Mouse (Mus musculus) embryonic facial prominence, embryonic 13.5 days (tissue): ENCODE results near the gene Opa3. TPM values are rescaled to one million over a fixed set of nuclear protein-coding genes. Genes with fewer than 3 reads are reported as not detected.
A peak's percentile ranks its signal among the peaks of the same experiment; 100 is the strongest.

ENCODE experiments used
- ATAC-seq: fragments of 200-750 bp; cut with Nextera tagmentation; 2 replicates; pipeline ENCODE4 v1.8.0; 2017; ENCODE audit warnings: low read depth; ENCODE audit not compliant: insufficient number of reproducible peaks, insufficient read depth, low FRiP score, low TSS enrichment
- H3K27ac ChIP-seq: fragments of 300-500 bp; sonication (generic); 2 replicates; pipeline ENCODE4 v1.5.1; 2015; ENCODE audit warnings: moderate library complexity, mild to moderate bottlenecking, inconsistent platforms
- H3K27me3 ChIP-seq: fragments of 300-500 bp; sonication (generic); 2 replicates; pipeline ENCODE4 v1.6.1; 2015; ENCODE audit warnings: mild to moderate bottlenecking, inconsistent platforms
- H3K36me3 ChIP-seq: fragments of 300-500 bp; sonication (generic); 2 replicates; pipeline ENCODE4 v1.6.1; 2015; ENCODE audit warnings: mild to moderate bottlenecking, inconsistent platforms
- H3K4me1 ChIP-seq: fragments of 300-500 bp; sonication (generic); 2 replicates; pipeline ENCODE4 v1.6.1; 2015; ENCODE audit warnings: inconsistent platforms
- H3K4me2 ChIP-seq: fragments of 300-500 bp; sonication (generic); 2 replicates; pipeline ENCODE4 v1.6.1; 2015; ENCODE audit warnings: moderate library complexity, mild to moderate bottlenecking, inconsistent platforms
- H3K4me3 ChIP-seq: fragments of 300-500 bp; sonication (generic); 2 replicates; pipeline ENCODE4 v1.5.1; 2015; ENCODE audit warnings: mild to moderate bottlenecking, inconsistent platforms
- H3K9ac ChIP-seq: fragments of 300-500 bp; sonication (generic); 2 replicates; pipeline ENCODE4 v1.6.1; 2015; ENCODE audit warnings: mild to moderate bottlenecking, inconsistent platforms
- H3K9me3 ChIP-seq: fragments of 300-500 bp; sonication (generic); 2 replicates; pipeline ENCODE4 v1.6.1; 2016; ENCODE audit warnings: inconsistent platforms
- WGBS: fragments of 180-500 bp; shearing (Covaris S2); methylation state at CpG from one replicate; pipeline ENCODE4 v1.1.7; 2015; ENCODE audit warnings: mixed read lengths; 5-methylcytosine and 5-hydroxymethylcytosine counted together
- microRNA counts: library from miRNA; unstranded; fragments of <30 nt; microRNA quantifications from one replicate; lab custom pipeline; 2016
- microRNA-seq: library from miRNA; unstranded; fragments of <30 nt; microRNA quantifications from one replicate; pipeline ENCODE4, GENCODE M21; 2016
- polyA plus RNA-seq: library from polyadenylated mRNA; unstranded; fragments of >200 nt; fragmentation: Nextera tagmentation; extraction: Ambion mirVana; gene quantifications from 2 replicates; pipeline ENCODE4 v1.2.1, GENCODE M21; 2015

Gene Opa3
- polyA plus RNA-seq, 1 experiment from 2014 or later = 38.2 TPM

DNA sequence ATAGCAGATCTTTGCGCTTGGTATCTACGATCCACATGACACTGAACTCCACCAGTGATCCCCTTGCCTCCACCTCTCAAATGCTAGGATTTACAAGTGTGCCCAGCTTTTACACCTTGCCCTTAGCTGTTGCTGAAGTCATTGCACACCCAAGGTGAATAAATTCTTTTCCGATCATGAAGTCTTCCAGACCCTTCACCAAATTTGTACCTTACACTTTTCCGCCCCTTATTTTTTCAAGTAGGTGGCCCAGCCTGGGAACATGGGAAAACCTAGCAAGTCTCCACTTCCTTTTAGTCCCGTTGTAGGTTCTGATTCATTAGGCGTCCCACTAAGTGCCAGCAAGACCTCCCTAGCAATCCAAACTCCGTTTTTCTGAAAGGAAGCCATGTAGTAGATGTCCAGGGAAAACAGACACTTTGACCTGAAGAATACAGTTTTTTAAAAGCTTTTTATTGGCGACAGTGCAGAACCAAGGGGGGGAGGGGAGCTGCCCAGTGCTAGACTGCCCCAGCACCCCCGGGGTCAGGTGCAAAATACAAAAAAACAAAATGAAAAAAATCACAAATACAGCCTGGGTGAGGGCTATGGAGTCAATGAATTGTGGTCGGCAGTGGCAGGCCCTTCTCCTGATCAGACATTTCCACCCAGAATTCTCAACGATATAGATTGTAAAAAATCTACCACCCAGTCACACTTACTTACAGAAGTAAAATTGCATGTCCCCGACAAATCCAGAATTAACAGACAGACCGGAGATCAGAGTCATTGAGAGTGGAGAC lies 74.3 kb downstream of the Opa3 start:
- peaks cover 62% of the 10 kb centered on the region for H3K27me3 ChIP-seq
- peak overlapping the region; percentile 38 for H3K4me3 ChIP-seq
- no peak overlapping the region for H3K27ac ChIP-seq
- 49% methylated on average over 13 of the region's 13 CpGs for WGBS
- H3K4me2 ChIP-seq = peak overlapping the region; percentile 58
- H3K9ac ChIP-seq = peak overlapping the region; percentile 37
- no peaks in the 10 kb centered on the region for H3K9me3 ChIP-seq
- no peaks in the 10 kb centered on the region for H3K36me3 ChIP-seq
- ATAC-seq = no peak
- H3K4me1 ChIP-seq = peaks cover 30% of the 10 kb centered on the region

DNA sequence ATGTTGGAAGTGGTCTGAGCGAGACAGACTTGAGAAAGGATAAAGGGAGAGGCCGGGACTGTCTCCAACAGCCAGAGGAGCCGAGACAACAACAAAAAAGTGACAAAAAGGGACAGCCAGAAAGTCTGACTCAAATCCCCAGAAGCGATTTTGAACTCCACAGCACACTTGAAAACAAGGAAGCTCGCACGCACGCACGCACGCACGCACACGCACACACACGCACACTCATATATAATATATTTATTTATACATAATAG lies 74.8 kb downstream of the Opa3 start:
- Histone ChIP-seq H3K9me3 (no peaks in the 10 kb centered on the region), H3K4me2 (no peak overlapping the region), H3K27ac (no peak overlapping the region), H3K4me3 (no peak overlapping the region), H3K4me1 (peaks cover 35% of the 10 kb centered on the region), H3K27me3 (peaks cover 63% of the 10 kb centered on the region), H3K9ac (no peak overlapping the region), H3K36me3 (no peaks in the 10 kb centered on the region)
- ATAC-seq = no peak
- WGBS = 73% methylated on average over 12 of the region's 12 CpGs

DNA sequence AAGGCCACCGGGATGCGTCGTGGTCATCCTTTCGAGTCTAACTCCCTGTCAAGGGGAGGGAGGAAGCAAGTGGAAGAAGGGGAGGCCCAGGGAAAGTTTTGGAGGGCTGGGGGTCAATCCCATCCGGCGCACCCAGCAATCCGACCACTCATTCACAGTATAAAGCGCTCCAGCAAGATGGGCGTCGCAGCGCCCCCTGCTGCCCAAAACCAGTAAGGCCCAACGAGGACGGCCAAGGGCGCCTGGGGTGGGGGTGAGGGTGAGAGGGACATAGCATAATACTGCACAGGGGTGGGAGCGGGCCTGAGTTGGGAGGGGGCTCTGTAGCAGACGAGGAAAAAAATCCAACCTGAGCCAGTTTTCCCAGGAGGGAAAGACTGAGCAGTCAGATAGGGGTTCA lies 75.6 kb downstream of the Opa3 start:
- under 1% methylated on average over 16 of the region's 16 CpGs for WGBS
- H3K27ac ChIP-seq = no peak overlapping the region
- peaks cover 35% of the 10 kb centered on the region for H3K4me1 ChIP-seq
- ATAC-seq = no peak
- H3K9me3 ChIP-seq = no peaks in the 10 kb centered on the region
- H3K4me3 ChIP-seq = peak overlapping the region; percentile 33
- H3K36me3 ChIP-seq = no peaks in the 10 kb centered on the region
- peak overlapping the region; percentile 54; the same call in 1 of the 2 replicates for H3K9ac ChIP-seq
- H3K4me2 ChIP-seq = peak overlapping the region; percentile 59
- peaks cover 63% of the 10 kb centered on the region for H3K27me3 ChIP-seq

DNA sequence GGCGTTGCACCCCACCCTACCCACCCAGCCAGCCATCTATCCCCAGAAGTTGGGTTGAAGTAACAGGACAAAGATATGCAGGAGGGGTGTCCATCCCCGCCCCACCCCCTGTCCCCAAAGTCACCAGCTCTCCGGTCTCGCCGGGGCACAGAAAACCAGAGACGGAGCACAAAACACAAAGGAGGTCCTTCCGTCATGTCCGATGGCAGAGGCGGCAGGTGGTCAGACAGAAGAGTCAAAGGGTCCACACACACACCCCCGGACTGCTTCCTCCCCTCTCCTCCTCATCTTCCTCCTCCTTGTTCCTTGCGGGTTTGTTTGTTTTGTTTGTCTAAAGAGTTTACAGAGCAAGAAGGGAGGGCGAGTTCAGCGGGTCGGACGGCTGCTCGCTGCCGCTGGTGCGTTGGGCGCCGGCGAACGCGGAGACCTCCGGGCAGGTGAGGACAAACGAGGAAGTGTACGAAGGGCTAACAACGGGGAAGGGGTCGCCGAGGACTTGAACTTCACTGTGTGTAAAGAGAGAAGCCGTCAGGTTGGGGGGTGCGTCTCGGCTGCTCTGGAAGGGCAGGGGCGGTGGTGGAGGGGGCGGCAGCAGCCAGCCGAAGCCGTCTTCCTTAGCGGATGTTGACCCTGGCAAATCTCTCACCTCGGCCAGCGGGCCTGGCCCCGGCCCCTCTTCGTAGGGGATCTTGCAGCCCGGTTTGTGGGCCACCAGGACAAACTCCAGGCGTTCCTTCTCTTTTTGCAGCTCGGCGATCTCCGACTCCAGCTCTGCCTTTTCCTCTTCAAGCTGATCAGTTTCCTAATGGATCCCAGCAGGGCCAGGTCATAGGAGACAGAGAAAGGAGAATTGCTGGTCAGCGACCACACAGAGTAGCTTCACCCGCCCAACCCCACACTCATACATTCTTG lies 76.6 kb downstream of the Opa3 start:
- Histone ChIP-seq H3K9me3 (no peaks in the 10 kb centered on the region), H3K27ac (no peak overlapping the region), H3K36me3 (no peaks in the 10 kb centered on the region), H3K4me3 (peak overlapping the region; percentile 33), H3K4me2 (peak overlapping the region; percentile 59), H3K27me3 (peaks cover 63% of the 10 kb centered on the region), H3K9ac (peak overlapping the region; percentile 61), H3K4me1 (peaks cover 43% of the 10 kb centered on the region)
- ATAC-seq = no peak
- 2% methylated on average over 48 of the region's 48 CpGs for WGBS

DNA sequence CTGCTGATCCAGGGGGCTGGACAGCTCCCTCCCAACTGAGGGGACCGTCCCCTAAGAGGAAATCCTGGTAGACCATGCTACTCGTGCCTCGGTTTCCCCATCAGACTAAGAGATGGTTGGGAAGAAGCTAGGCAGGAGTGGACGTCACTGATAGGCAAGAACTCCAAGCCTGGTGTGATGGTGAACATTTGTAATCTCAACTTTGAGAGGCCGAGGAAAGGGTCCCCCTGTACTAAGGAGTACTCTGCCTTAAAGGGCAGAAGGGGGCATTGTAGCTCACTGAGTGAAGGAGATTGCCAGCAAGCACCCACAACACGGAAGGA lies 77.2 kb downstream of the Opa3 start:
- Histone ChIP-seq H3K9me3 (no peaks in the 10 kb centered on the region), H3K4me2 (peak overlapping the region; percentile 59; the same call in 1 of the 2 replicates), H3K4me1 (peaks cover 44% of the 10 kb centered on the region), H3K36me3 (no peaks in the 10 kb centered on the region), H3K9ac (no peak overlapping the region; the same call in 1 of the 2 replicates), H3K27me3 (peaks cover 63% of the 10 kb centered on the region), H3K27ac (no peak overlapping the region), H3K4me3 (peak overlapping the region; percentile 33)
- ATAC-seq = no peak
- WGBS = 11% methylated on average over 6 of the region's 6 CpGs

MicroRNA genes within 50 kb of the gene (microRNA counts, 519-probe panel; counts per million panel counts)
- 236 counts per million, percentile 44 among the panel's probes with 10 or more counts for microRNA mmu-miR-330 (lab: Ali Mortazavi, UCI)

Small RNA genes within 50 kb of the gene (microRNA-seq; reads per million reads assigned to microRNA genes)
- gene Mir330 = 209 reads per million, percentile 62 among the genes with 10 or more reads in this experiment

Other genes with a start within 250 kb of the Opa3 start
- not detected in 2 replicates for gene Nanos2, start 240.9 kb upstream of the Opa3 start, polyA plus RNA-seq
- gene Mypop, start 237.1 kb upstream of the Opa3 start, polyA plus RNA-seq = 6.0 and 6.7 TPM in 2 replicates
- 30.1 and 33.2 TPM in 2 replicates for gene Irf2bp1, start 224.3 kb upstream of the Opa3 start, polyA plus RNA-seq
- 0.62 and 1.8 TPM in 2 replicates for gene Foxa3, start 204.8 kb upstream of the Opa3 start, polyA plus RNA-seq
- gene Sympk, start 204.0 kb upstream of the Opa3 start, polyA plus RNA-seq = 36.0 and 43.2 TPM in 2 replicates
- gene Rsph6a, start 173.6 kb upstream of the Opa3 start, polyA plus RNA-seq = not detected in 2 replicates
- gene Dmwd, start 152.1 kb upstream of the Opa3 start, polyA plus RNA-seq = 16.4 and 17.6 TPM in 2 replicates
- gene Dmpk, start 144.5 kb upstream of the Opa3 start, polyA plus RNA-seq = 13.1 and 16.8 TPM in 2 replicates
- 14.7 and 15.3 TPM in 2 replicates for gene Six5, start 133.7 kb upstream of the Opa3 start, polyA plus RNA-seq
- gene Gm4969, start 110.0 kb upstream of the Opa3 start, polyA plus RNA-seq = 3.5 and 4.4 TPM in 2 replicates
- 15.3 and 16.6 TPM in 2 replicates for gene Fbxo46, start 108.5 kb upstream of the Opa3 start, polyA plus RNA-seq
- gene Qpctl, start 79.0 kb upstream of the Opa3 start, polyA plus RNA-seq = 15.2 and 16.2 TPM in 2 replicates
- gene Snrpd2, start 78.6 kb upstream of the Opa3 start, polyA plus RNA-seq = 137 and 167 TPM in 2 replicates
- gene Gipr, start 62.2 kb upstream of the Opa3 start, polyA plus RNA-seq = 0.37 and 0.56 TPM in 2 replicates
- 5.1 and 7.2 TPM in 2 replicates for gene Eml2, start 51.9 kb upstream of the Opa3 start, polyA plus RNA-seq
- 1.6 and 1.9 TPM in 2 replicates for gene Gpr4, start 15.8 kb upstream of the Opa3 start, polyA plus RNA-seq
- 57.3 and 64.0 TPM in 2 replicates for gene Vasp, start 43.5 kb downstream of the Opa3 start, polyA plus RNA-seq
- gene Ppm1n, start 51.7 kb downstream of the Opa3 start, polyA plus RNA-seq = not detected in 2 replicates
- 10.2 and 11.7 TPM in 2 replicates for gene Rtn2, start 54.3 kb downstream of the Opa3 start, polyA plus RNA-seq
- gene Fosb, start 81.7 kb downstream of the Opa3 start, polyA plus RNA-seq = 0.06 and 0.23 TPM in 2 replicates
- 93.2 and 106 TPM in 2 replicates for gene Ercc1, start 116.4 kb downstream of the Opa3 start, polyA plus RNA-seq
- gene Cd3eap, start 131.1 kb downstream of the Opa3 start, polyA plus RNA-seq = 29.4 and 30.5 TPM in 2 replicates
- 8.3 and 12.6 TPM in 2 replicates for gene Ppp1r13l, start 131.4 kb downstream of the Opa3 start, polyA plus RNA-seq
- 17.0 and 17.4 TPM in 2 replicates for gene Ercc2, start 153.7 kb downstream of the Opa3 start, polyA plus RNA-seq
- gene Klc3, start 175.8 kb downstream of the Opa3 start, polyA plus RNA-seq = 14.5 and 14.8 TPM in 2 replicates
- 2.1 TPM in 1 of 2 replicates, not detected in the other for gene Ckm, start 176.4 kb downstream of the Opa3 start, polyA plus RNA-seq
- gene Mark4, start 230.5 kb downstream of the Opa3 start, polyA plus RNA-seq = 10.2 and 12.4 TPM in 2 replicates
- 0.73 and 0.84 TPM in 2 replicates for gene Exoc3l2, start 235.0 kb downstream of the Opa3 start, polyA plus RNA-seq